Mouse (Mus musculus): ENCODE measurements around the gene Kcnip2.
A peak's percentile ranks its signal among the peaks of the same experiment; 100 is the strongest.
"Not testable (repeated sequence)": the region's sequence is repeated elsewhere in the genome, so short reads cannot be mapped to it uniquely, and the experiment has no call there.

Kcnip2 gene

DNA sequence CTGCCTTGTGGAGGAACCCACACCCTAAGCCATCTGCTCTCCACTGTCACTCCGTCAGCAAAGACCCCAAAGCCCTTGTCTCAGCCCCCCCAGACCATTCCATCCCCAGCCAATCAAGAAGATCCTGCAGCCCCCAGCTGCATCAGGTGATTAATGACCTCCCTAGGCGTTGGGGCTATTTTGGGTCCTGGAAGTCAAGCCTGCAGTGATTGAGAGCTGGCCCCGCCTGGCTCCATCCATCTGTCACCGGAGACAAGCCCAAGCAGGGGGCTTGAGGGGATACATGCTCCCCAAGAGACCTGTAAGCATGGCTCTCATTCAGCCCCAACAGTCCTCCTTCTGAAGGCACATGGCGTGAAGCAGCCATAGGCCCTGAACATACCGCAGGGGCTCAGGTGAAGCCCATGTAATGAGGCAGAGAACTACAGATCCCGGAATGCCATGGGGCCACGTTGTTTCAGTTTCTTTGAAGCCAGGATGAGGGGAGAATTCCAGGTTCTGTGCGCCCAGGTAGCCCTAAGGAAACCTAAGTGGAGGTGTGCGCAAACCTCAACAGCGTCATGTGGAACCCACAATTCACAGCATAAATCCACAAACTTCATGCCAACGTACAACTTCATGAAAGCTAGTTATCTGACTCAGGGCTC lies 4.7 kb downstream of the Kcnip2 start:
- no peak for DNase-seq

DNA sequence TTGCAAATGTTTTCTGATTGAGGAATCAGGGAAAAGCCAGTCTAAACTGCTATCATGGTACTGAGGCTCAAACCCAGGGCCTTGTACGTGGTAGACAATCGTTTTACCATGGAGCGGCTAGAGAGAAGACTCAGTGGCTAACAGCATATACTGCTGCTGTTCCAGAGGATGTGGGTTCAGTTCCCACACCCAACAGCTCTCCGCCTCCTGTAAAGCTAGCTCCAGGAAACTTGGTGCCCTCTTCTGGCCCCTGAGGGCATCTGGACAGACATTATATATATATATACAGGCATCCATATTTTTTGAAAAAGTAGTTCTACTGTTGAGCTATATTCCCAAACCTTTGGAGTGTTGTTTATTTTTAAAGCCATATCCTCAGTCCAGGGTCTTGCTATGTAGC lies 8.1 kb downstream of the Kcnip2 start:
- no peak for DNase-seq

DNA sequence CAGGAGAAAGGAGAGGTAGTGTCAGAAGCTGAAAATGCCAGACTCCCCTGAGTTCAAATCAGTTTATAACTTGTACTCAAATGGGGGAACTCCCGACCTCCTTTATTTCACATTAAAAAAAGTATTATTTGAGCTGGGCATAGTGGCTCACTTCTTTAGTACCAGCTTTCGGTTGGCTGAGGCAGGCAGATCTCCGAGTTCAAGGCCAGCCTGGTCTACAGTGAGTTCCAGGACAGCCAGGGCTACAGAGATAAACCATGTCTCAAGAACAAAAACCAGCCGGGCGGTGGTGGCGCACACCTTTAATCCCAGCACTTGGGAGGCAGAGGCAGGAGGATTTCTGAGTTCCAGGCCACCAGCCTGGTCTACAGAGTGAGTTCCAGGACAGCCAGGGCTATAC lies 10.0 kb downstream of the Kcnip2 start:
- DNase-seq = not testable (repeated sequence)

DNA sequence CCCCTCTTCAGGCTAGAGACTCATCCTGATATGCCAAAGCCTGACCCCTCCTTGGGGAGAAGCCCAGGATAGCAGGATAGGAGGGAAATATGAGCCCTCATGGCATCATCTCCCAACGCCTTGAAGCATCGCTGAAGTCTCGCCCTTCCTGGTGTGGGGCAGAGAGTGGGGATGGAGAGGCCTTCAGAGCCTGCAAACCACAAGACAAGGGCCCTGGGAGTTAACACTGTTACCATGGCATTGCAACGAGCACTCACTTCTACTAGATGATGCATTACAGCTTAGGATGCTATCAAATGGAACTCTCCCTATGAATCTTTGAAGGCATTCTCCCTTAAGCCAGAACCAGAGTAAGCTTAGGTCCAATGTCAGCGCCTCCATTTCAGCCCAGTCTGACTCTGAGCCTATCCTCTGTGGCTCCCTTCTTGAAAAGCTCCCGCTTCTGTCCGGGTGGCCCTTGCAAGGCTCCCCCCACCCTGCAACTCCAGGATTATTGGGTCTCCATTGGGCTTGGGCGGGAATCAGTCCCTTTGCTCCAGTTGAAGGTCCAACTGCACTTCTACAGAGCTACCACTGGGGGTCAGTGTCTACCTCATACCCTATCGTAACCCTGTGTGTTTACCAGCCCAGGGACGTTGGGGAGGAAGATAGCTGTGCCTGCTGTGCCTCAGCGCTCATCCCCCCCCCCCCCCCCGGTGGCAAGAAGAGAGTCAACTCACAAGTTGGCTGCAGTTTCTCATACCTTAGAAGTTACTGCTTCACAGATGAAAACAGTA lies 11.1 kb downstream of the Kcnip2 start:
- DNase-seq = peak; percentile 49 to 59

DNA sequence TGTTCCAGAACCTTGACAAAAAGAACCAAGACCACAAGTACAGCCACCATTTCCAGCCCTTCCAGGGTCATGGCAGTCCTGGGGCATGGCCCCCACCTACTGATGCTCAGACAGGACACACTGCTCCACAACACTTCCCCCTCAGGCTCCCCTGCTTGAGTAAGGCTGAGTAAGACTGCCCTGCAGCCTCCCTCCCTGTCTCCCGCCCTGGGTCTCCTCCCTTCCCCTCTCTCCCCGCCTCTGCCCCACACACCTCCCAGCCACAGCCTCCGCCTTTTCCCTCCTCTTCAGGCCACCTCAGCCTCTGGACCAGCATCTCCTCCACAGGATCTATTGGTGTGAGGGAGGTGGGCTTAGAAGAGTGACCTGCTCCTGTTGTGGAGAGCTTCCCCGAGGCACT lies 12.5 kb downstream of the Kcnip2 start:
- no peak for DNase-seq

DNA sequence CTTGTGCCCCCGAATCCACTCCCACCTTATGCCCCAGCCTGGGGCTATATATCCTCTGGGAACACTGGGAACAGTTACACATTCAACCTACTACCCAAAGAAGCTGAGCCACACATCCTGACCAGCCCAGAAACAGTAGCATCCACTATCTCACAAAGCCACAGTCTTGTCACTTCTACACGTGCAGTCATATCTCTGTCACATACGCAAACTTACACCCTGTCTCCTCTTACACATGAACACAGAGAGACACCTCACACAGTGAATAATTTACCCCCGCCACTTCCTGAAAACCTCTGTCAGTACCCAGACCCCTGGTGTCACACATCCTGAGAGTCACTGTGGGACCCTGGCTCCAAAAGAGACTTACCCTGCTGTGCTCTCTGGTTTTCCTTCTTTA lies 13.2 kb downstream of the Kcnip2 start:
- DNase-seq = no peak

DNA sequence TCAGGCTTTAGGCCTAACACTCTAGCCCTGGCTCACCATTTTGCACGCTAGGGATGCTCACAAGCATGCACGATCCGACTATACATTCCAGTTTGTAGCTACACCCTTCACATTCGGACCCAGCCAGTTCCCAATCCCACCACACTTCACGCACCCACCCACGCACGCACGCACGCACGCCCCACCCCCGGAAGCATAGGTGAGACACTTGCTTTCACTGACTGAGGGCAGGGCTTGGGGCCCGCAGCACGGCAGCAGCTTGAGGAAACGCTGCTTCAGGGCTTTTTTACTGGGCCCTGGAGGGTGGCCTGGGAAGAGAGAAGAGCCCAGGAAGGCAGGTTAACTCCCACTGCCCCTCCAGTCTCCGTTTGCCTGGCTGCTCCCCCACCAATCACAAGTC lies 19.0 kb downstream of the Kcnip2 start:
- no peak for DNase-seq

DNA sequence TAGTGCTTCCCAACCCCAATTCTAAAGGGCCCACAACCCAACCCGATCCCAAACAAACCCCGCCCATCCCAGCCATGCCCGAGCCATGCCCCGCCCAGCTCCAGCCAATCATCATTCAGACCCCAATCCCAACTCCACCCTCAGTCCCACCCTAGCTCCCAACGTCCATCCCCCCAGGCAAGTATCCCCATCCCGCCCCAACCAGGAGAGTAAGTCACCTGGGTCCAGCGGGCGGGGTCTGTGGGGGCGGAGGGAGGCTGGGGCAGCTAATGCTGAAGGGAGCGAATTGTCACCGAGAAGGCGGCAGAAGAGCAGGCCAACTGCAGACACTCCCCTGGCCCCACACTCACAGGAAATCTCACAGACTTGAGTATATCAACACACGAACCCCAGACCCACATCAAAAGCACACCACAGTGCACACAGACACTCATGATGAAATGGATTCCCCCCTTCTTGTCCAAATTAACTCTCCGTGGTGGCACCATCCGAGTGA lies 19.8 kb downstream of the Kcnip2 start:
- no peak for DNase-seq

DNA sequence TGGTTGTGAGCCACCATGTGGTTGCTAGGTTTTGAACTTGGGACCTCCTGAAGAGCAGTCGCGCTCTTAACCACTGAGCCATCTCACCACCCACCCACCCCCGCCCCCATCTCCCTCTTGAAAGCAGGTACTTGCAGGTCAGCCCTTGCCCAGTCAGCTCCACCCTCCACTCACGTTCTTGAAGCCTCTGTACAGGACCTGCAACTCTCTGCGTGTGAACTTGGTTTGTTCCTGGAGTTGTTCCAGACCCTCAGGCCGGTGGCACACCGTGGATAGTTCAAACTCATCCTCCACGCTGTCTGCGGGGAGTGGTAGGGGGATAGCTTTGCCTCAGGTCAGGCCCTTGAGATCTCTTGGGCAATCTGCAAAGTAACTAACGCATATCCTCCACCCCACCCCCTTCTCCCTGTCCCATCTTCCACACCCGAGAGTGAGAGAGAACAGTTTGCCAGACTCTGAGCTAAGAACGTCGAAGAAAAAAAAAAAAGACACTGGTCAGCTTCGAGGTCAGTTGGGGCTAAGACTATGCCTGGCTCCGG lies 20.4 kb downstream of the Kcnip2 start:
- DNase-seq = no peak

DNA sequence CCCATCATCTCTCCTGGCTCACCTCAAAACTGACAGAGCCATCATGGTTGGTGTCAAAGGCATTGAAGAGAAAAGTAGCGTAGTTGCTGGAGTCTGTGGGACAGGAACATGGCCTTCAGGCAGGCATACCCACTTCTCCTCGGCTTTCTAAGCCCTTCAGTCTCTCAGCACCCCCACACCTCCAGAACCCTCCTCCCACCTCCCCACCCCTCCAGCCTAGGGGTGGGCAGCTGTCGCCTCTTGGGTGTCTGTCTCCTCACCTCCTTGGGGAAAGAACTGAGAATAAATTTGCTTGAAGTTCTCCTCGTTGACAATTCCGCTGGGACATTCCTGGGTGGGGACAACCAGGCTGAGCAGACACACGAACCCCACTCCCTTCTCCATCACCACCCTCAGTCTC lies 21.1 kb downstream of the Kcnip2 start:
- no peak for DNase-seq

DNA sequence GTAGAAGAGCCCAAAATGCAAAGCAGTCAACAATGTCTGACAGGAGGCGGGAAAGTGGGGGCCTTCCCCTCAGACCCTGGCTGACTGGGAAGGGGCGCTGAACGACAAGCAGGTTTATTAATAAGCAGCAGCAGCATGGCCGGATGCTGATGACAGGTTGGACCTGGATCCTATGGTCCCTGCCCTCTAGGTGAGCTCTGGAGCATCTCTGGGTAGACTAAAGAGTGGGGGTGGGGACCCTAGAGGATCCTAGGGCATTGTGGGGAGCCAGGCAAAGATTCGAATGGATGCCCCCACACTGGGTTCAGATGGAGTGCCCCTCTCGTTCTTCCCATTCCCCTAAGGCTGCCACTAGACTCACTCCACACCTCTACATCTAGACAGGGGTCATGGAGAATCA lies 23.5 kb downstream of the Kcnip2 start:
- DNase-seq = no peak

DNA sequence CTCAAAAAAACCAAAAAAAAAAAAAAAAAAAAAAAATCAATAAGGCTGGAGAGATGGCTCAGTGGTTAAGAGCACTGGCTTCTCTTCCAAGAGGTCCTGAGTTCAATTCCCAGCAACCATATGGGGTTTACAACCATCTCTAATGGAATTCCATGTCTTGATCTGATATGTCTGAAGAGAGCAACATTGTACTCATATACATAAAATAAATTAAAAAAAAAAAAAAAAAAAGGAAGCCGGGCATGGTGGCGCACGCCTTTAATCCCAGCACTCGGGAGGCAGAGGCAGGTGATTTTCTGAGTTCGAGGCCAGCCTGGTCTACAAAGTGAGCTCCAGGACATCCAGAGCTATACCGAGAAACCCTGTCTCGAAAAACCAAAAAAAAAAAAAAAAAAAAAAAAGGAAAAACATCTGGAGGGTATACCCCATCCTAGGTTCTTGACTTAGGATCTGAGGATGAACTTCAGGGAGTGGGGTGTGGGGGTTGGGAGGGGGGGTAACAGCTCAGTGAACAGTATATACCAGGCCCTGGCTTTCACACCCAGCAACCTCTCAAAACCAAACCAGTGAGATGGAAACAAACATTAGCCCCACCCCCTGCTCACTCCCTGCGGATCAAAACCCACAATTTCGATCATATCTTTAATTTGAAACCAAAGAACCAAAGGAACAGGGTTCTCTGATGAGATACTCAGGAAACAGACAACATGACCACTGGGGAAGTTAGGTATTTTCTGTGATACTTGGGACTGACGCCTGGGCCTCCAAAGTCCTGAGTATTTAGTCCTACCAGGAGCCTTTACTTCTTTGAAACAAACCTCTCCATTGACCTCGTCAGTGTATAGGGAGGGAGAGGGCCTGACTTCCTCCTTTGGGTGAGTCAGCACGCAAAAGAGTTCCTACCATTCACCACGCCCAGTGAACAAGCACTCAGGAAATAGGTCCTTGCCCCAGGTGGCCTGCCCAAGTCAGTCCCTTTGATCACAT lies 25.7 kb downstream of the Kcnip2 start:
- DNase-seq = peak; percentile 42 to 53

DNA sequence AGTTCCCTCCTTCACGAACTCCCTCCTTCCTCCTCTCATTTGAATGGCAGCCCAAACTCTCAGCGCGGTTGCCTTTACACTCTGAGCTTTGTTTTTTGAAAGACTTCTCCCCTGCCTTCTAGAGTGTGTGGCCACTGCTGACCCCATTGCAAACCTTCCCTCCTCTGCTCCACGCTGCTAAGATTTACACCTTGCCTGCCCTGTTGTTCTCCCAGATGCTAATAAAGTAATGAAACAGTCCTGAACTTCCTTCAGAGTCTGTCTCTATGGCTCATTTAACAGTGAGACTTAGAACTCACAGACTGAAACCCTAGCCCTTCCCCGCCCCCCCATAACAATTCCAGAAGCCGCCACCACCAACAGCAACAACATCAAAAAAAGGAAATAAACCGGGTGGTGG lies 26.5 kb downstream of the Kcnip2 start:
- DNase-seq = no peak

DNA sequence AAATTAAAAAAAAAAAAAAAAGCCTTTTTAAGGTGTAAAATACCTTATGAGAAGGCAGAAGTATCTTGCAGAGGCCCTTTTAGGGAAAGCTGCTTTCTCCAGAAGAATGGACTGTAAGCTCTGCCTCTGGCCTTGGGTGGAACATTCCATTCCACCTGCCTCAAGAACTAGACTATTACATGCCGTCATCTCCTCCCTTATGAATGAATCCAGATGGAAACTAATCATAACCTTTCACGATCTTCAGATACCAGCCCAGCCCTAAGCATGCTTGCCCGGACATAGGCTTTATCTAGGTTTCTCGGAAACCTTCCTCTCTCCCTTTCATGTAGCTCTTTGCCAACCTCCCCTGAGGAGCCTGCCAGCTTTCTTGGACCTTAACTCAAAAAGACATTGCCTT lies 27.5 kb downstream of the Kcnip2 start:
- DNase-seq = no peak

DNA sequence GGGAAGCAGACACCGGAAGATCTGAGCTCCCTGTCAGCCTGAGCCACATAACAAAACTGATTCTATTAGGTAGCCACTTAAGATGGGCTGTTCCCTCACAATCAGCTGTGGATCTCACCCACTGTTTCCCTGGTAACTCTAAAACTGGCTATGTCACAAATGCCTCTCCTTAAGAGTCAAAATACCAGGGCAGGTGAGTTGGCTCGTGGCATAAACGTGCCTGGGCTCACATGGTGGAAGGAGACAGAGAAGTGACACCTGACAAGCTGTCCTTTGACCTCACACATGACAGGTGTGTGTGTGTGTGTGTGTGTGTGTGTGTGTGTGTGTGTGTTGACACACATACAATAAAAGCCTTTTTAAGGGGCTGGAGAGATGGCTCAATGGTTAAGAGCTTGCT lies 28.4 kb downstream of the Kcnip2 start:
- DNase-seq = no peak

DNA sequence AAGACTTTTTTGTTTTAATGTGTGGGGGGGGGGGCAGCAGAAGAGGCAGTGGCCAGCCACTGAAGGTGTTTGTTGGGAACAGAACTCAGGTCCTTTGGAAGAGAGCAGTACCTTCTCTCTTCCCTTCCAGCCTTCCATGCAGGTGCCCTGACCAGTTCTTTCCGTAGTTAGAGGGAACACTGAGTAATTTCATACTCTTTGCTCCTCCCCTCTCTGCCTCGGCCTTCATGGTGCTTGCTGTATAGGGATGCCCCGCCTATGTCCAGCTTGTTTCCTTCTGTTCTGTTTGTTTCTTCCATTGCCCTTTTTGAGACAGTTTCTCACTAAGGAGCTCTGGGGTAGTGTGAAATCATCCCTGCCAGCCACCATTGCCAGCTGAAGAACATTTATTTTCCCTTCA lies 30.4 kb downstream of the Kcnip2 start:
- no peak for DNase-seq

DNA sequence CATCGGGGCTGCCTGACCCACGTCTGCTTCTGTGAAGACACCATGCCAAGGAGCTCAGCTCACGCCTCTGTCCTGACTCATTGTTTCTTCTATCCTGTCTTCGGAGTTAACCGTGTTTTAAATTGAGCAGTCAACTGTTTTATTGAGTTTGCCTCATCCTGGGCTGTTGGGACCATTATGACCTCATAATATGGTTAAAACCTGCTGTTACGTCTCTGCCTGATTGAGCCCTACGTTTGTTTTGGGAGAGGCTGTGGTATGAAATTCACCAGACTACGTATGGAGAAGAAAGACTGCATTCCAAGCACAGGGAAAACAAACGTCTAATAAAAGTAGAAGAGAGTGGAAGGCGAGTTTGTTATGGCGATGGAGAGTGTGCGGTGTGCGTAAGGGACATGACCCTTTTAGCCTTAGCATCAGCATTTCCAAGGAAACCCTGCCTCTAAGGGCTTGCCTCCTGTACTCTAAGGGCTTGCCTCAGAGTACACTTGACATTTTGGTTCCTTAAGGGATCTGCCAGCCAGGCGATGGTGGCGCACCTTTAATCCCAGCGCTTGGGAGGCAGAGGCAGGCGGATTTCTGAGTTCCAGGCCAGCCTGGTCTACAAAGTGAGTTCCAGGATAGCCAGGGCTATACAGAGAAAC lies 31.8 kb downstream of the Kcnip2 start:
- no peak for DNase-seq

DNA sequence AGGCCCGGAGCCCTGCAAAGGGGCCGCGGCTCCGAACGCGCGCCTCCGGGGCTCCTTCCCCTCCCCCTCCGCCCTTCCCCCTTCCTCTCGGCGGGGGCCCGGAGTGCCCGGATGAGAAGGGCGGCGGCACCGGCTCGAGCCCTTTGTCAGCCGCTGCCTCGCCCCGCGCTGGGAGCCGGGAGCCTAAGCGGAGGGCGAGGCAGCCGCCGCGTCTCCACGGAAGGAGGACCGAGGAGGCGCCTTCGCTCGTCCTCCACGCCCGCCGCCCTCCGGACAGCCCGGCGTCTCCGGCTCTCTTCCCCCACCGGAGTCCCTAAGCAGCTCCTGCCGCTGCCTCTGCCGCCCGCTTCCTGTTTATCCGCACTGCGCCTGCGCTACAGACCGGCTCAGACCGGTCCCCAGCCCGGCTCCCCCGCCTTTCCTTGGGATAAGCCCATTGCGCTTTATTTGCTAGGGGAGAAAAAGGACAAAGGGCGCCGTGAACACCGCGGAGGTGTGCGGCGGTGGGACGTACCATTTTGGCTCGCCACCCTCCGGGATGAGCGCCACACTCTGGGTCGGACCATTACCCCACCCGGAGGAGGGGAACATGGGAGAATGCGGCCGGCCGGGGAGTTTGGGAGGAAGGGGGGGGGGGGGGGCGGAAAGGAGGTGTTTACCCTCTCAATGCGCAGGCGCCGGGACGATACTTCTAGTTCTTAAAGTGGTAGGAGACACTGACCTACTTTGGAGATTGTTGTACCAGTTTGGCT lies 32.5 kb downstream of the Kcnip2 start, which contains the start of gene Mgea5:
Gene Mgea5, minus strand, starts transcription at position 657 of the 752 bp plus-strand sequence.
- peak; percentile 96 to 97 for DNase-seq

DNA sequence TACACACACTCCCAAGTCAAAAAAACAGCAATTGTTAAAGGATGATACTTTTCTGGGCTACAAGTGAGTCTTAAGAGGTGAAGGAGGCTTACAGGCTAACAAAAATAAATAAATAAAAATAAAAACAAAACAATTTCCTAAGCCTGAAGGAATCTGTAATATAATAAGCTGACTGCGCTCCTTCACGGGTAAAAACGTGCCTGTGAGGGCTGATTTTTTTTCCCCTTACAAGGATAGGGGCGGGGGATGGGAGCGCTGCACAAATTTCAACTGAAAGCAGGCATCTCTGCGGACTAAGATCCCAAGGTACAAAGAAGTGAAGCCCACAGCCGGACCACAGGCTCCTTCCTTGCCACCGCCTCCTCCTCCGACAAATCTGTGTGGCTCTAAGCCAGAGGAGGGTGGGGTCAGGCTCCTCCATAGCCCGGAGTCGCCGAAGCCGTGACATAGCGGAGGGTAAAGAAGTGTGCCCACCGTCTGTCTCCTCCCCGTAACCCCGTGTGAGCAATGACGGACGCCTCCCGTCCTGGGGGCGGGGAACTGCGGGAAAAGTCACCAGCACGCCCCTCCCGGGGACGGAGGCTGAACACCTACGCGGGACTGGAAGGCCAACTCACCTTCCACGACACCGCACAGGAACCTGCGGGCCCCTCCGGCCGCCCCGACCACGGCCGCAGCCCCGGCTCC lies 33.4 kb downstream of the Kcnip2 start:
- DNase-seq = peak; percentile 58 to 60

DNA sequence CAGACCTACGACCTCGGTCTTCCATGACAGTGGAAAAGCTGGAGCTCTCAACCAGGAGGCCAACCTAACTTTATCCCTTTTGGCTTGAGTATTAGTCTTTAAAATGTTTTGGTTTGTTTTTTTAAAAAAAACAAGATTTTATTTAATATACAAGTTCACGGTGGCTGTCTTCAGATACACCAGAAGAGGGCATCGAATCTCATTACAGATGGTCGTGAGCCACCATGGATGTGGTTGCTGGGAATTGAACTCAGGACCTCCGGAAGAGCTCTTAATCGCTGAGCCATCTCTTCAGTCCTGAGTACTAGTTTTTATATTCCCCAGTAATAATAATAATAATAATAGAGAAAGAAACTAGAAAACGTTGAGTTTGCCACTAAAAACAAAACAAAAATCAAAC lies 34.2 kb downstream of the Kcnip2 start:
- no peak for DNase-seq

DNA sequence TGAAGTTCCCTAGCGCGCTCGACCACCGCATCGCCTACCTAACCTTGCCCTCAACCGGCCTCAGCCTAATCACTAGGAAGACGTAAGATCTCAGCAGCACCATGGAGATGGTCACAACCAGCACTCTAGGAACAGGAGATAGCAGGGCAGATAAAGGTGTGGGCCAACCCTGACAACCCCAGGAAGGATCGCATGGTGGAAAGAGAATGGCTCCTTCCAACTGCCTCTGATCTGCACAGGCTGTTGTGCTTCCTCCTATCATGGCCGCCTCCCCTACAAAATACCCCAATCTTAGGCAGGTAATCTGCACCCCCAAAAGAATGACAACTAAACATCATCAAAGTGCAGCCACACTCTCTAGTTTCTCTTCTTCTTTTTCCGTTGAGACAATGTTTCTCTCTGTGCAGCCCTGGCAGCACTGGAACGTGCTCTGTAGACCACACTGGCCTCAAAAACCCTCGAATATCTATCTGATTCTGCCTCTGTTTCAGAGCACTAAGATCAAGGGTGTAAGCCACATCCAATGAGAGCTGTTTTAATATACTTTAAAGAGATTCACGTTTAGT lies 35.4 kb downstream of the Kcnip2 start:
- DNase-seq = peak; percentile 23 to 36

Data from B cell, adult 2 months (primary cell).